Mouse (Mus musculus) liver, adult 2 months (tissue): ENCODE results near the gene Brd3os.

Experiments
- CTCF ChIP-seq: fragments of 200-500 bp; IDR thresholded peaks from 2 replicates; pipeline ENCODE4 v1.5.1; 2011; ENCODE audit warnings: low read depth, low read length, control low read depth
- POLR2A ChIP-seq: fragments of 200-500 bp; IDR thresholded peaks from 2 replicates; pipeline ENCODE4 v1.6.1; 2011; ENCODE audit warnings: low read length, control low read depth; ENCODE audit not compliant: insufficient read depth; ENCODE audit errors: extremely low read depth

- TF ChIP-seq POLR2A (no peak), CTCF (no peak)
Observed at GRCm38 (mm10) chr2:27410518-27411140, 31.5 kb upstream of the Brd3os start.
